Mouse (Mus musculus) splenic B cell, adult 2 months (primary cell): ENCODE results near the gene Lypd3.

Source experiments
- DNase-seq: peaks from one replicate; pipeline ENCODE4 v3.0.0-alpha.2; 2011; ENCODE audit warnings: low read depth, low spot score
- H3K27me3 ChIP-seq: 2 replicates; pipeline ENCODE4 v1.6.1; 2012; ENCODE audit warnings: mild to moderate bottlenecking, low read length, moderate library complexity, mixed read lengths; ENCODE audit not compliant: control insufficient read depth, poor library complexity, insufficient read depth, severe bottlenecking
- H3K36me3 ChIP-seq: 2 replicates; pipeline ENCODE4 v1.6.1; 2012; ENCODE audit warnings: mild to moderate bottlenecking, low read length, moderate library complexity, mixed read lengths; ENCODE audit not compliant: control insufficient read depth, poor library complexity, insufficient read depth, severe bottlenecking

Lypd3 gene

GRCm38 (mm10) chr7:24636264-24636663 lies at the start of gene Lypd3:
TSS of gene Lypd3 (plus strand) at chr7:24636550.
- Histone ChIP-seq H3K36me3 (no peaks in the 10 kb centered on the region), H3K27me3 (no peaks in the 10 kb centered on the region)
- DNase-seq = no peak

GRCm38 (mm10) chr7:24586828-24587227 lies 49.5 kb upstream of the Lypd3 start:
- no peaks in the 10 kb centered on the region for H3K27me3 ChIP-seq
- DNase-seq = peak; percentile 53
- H3K36me3 ChIP-seq = no peaks in the 10 kb centered on the region

- no peaks in the 10 kb centered on the region for H3K27me3 ChIP-seq
- DNase-seq = peak; percentile 41
- H3K36me3 ChIP-seq = no peaks in the 10 kb centered on the region
Observed at GRCm38 (mm10) chr7:24587330-24588105, 48.8 kb upstream of the Lypd3 start, which contains the start of the genes Ethe1 and Zfp575. TSS of gene Ethe1 (plus strand) at chr7:24587543. TSS of gene Zfp575 (minus strand) at chr7:24587641.

- DNase-seq = peak; percentile 34
- Histone ChIP-seq H3K27me3 (no peaks in the 10 kb centered on the region), H3K36me3 (no peaks in the 10 kb centered on the region)
Observed at GRCm38 (mm10) chr7:24588336-24588735, 48.0 kb upstream of the Lypd3 start.

- H3K27me3 ChIP-seq = no peaks in the 10 kb centered on the region
- no peaks in the 10 kb centered on the region for H3K36me3 ChIP-seq
- DNase-seq = no peak
Observed at GRCm38 (mm10) chr7:24591735-24592134, 44.6 kb upstream of the Lypd3 start.

- Histone ChIP-seq H3K27me3 (no peaks in the 10 kb centered on the region), H3K36me3 (no peaks in the 10 kb centered on the region)
- no peak for DNase-seq
Observed at GRCm38 (mm10) chr7:24592163-24592562, 44.2 kb upstream of the Lypd3 start.

- Histone ChIP-seq H3K27me3 (no peaks in the 10 kb centered on the region), H3K36me3 (no peaks in the 10 kb centered on the region)
- no peak for DNase-seq
Observed at GRCm38 (mm10) chr7:24592781-24593180, 43.6 kb upstream of the Lypd3 start.

- Histone ChIP-seq H3K36me3 (no peaks in the 10 kb centered on the region), H3K27me3 (no peaks in the 10 kb centered on the region)
- peak; percentile 74 for DNase-seq
Observed at GRCm38 (mm10) chr7:24593621-24594308, 42.6 kb upstream of the Lypd3 start.

- no peak for DNase-seq
- Histone ChIP-seq H3K27me3 (no peaks in the 10 kb centered on the region), H3K36me3 (no peaks in the 10 kb centered on the region; the same call in 1 of the 2 replicates)
Observed at GRCm38 (mm10) chr7:24594309-24594803, 42.0 kb upstream of the Lypd3 start.

GRCm38 (mm10) chr7:24595464-24595863 lies 40.9 kb upstream of the Lypd3 start:
- DNase-seq = no peak
- Histone ChIP-seq H3K36me3 (no peaks in the 10 kb centered on the region; the same call in 1 of the 2 replicates), H3K27me3 (no peaks in the 10 kb centered on the region)

GRCm38 (mm10) chr7:24598121-24598520 lies 38.2 kb upstream of the Lypd3 start:
- no peak for DNase-seq
- no peaks in the 10 kb centered on the region for H3K27me3 ChIP-seq
- H3K36me3 ChIP-seq = no peaks in the 10 kb centered on the region; the same call in 1 of the 2 replicates

- DNase-seq = peak; percentile 45
- no peaks in the 10 kb centered on the region; the same call in 1 of the 2 replicates for H3K36me3 ChIP-seq
- no peaks in the 10 kb centered on the region for H3K27me3 ChIP-seq
Observed at GRCm38 (mm10) chr7:24599211-24600067, 36.9 kb upstream of the Lypd3 start.

GRCm38 (mm10) chr7:24600941-24601597 lies 35.3 kb upstream of the Lypd3 start:
- Histone ChIP-seq H3K36me3 (no peaks in the 10 kb centered on the region; the same call in 1 of the 2 replicates), H3K27me3 (no peaks in the 10 kb centered on the region)
- DNase-seq = peak; percentile 96

GRCm38 (mm10) chr7:24605561-24605960 lies 30.8 kb upstream of the Lypd3 start:
- no peak for DNase-seq
- Histone ChIP-seq H3K36me3 (no peaks in the 10 kb centered on the region), H3K27me3 (no peaks in the 10 kb centered on the region)
